Mouse (Mus musculus) limb, embryonic 13.5 days (tissue): ENCODE data around the gene Tas2r118. TPM values are rescaled to one million over a fixed set of nuclear protein-coding genes. Genes with fewer than 3 reads are reported as not detected.

Experiments
- polyA plus RNA-seq: library from polyadenylated mRNA; unstranded; fragments of >200 nt; fragmentation: Nextera tagmentation; extraction: Ambion mirVana; gene quantifications from 2 replicates; pipeline ENCODE4 v1.2.1, GENCODE M21; 2015

Tas2r118 gene
- polyA plus RNA-seq, 1 experiment from 2014 or later, result not detected

Other genes starting within 250 kb of the Tas2r118 start
- 2.7 and 3.5 TPM in 2 replicates for gene Cadps2, start 130.6 kb downstream of the Tas2r118 start, polyA plus RNA-seq
- 0.09 TPM in 1 of 2 replicates, not detected in the other for gene Slc13a1, start 198.0 kb upstream of the Tas2r118 start, polyA plus RNA-seq